Mouse (Mus musculus): Measurements from ENCODE around the gene Gm20715. TPM values are rescaled to one million over a fixed set of nuclear protein-coding genes. Genes with fewer than 3 reads are reported as not detected.
"Not testable (repeated sequence)": the region's sequence is repeated elsewhere in the genome, so short reads cannot be mapped to it uniquely, and the experiment has no call there.

Gm20715 gene
- polyA plus RNA-seq, 1 experiment from 2014 or later: not detected

DNA sequence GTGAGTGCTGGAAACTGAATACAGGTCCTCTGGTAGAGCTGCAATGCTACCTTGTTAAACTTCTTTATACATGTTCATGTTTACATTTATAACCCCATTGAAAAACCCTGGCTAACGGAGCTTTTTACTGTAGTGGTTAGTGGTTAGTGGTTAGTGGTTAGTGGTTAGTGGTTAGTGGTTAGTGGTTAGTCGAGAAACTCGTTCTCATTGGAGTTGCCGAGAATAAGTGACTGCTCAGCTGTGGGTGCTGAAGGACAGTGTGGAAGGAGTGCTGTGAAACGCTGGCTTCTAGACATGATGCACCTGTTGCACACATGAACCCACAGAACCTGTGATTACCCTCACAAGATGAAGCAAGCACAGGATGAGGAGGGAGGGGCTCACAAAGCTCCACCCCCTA is 37.7 kb downstream of the Gm20715 start:
- no peaks in the 10 kb centered on the region for H3K27me3 ChIP-seq (ENCODE audit: control insufficient read depth, insufficient read depth, low read length)
- H3K9me3 ChIP-seq (ENCODE audit: control insufficient read depth, low read length): no peaks in the 10 kb centered on the region
- no peaks in the 10 kb centered on the region for H3K36me3 ChIP-seq (ENCODE audit: control insufficient read depth, insufficient read depth, low read length)
- H3K9ac ChIP-seq (replicated peaks; ENCODE audit: low read length): no peak overlapping the region
- no peak overlapping the region for H3K4me2 ChIP-seq (ENCODE audit: low read length)
- ATAC-seq (ENCODE audit: low FRiP score, low TSS enrichment) (no peak), DNase-seq (no peak)
- WGBS: 89% methylated on average over 5 of the region's 5 CpGs
- H3K4me1 ChIP-seq (ENCODE audit: control insufficient read depth, insufficient read depth, low read length): no peaks in the 10 kb centered on the region
- H3K4me3 ChIP-seq (replicated peaks; ENCODE audit: low read depth, low read length): no peak overlapping the region
- H3K27ac ChIP-seq (replicated peaks; ENCODE audit: low read depth, low read length): no peak overlapping the region

DNA sequence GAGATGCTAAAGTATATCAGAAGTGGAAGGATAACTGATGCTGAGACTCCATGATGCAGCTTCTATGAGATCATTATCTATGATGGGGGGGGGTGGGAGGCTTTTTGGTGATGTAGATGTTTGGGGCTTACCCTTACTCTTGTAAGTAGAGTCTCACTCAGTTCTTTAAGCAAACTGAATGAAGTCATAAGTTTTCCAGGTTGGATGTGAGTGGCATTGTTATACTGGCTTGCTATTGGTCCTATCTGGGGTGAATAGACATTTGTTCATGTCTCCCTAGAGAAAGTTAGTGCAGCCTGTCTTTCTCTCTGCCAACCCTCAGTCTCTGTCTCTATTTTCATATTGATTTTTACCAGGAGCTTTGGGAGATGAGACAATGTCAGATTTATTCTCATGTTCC is 45.8 kb downstream of the Gm20715 start, which contains the start of gene Olfr1336:
Gene Olfr1336 (plus strand): TSS at position 301 of the 400 bp plus-strand sequence.
- no peak within 1 kb of the TSS for H3K4me3 ChIP-seq (replicated peaks; ENCODE audit: low read depth, low read length)
- H3K4me2 ChIP-seq (ENCODE audit: low read length): no peak within 1 kb of the TSS
- no peak within 1 kb of the TSS for H3K27ac ChIP-seq (replicated peaks; ENCODE audit: low read depth, low read length)
- DNase-seq: no peak
- H3K9me3 ChIP-seq (ENCODE audit: control insufficient read depth, low read length): no peaks in the 10 kb centered on the region
- H3K27me3 ChIP-seq (ENCODE audit: control insufficient read depth, insufficient read depth, low read length): no peaks in the 10 kb centered on the region
- no peaks in the 10 kb centered on the region for H3K36me3 ChIP-seq (ENCODE audit: control insufficient read depth, insufficient read depth, low read length)
- no peaks in the 10 kb centered on the region for H3K4me1 ChIP-seq (ENCODE audit: control insufficient read depth, insufficient read depth, low read length)
- no peak within 1 kb of the TSS for H3K9ac ChIP-seq (replicated peaks; ENCODE audit: low read length)
- ATAC-seq (ENCODE audit: low FRiP score, low TSS enrichment): no peak

DNA sequence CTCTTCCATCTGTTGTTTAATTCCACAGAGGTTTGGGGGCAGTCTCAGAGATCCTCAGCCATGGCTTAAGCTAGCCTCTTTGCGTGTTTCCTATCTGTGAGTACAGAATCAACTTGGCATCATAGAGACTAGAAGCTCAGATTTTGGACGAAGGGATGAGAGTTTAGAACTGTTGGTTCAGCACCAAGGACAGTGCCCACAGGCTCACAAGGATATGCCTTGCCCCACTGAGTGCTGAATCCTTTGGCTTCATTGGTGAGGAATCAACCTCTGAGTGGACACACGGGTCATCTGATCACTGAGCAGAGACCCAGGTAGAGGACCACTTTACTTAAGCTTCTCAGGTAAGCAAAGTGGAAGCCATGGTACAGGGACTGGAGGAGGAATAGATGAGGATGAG is 46.3 kb downstream of the Gm20715 start:
- ATAC-seq (ENCODE audit: low FRiP score, low TSS enrichment): no peak
- DNase-seq: no peak
- H3K4me3 ChIP-seq (replicated peaks; ENCODE audit: low read depth, low read length): no peak overlapping the region
- H3K36me3 ChIP-seq (ENCODE audit: control insufficient read depth, insufficient read depth, low read length): no peaks in the 10 kb centered on the region
- H3K27me3 ChIP-seq (ENCODE audit: control insufficient read depth, insufficient read depth, low read length): no peaks in the 10 kb centered on the region
- WGBS: 42% methylated on average over 3 of the region's 3 CpGs
- H3K9ac ChIP-seq (replicated peaks; ENCODE audit: low read length): no peak overlapping the region
- H3K9me3 ChIP-seq (ENCODE audit: control insufficient read depth, low read length): no peaks in the 10 kb centered on the region
- H3K4me1 ChIP-seq (ENCODE audit: control insufficient read depth, insufficient read depth, low read length): no peaks in the 10 kb centered on the region
- no peak overlapping the region for H3K4me2 ChIP-seq (ENCODE audit: low read length)
- no peak overlapping the region for H3K27ac ChIP-seq (replicated peaks; ENCODE audit: low read depth, low read length)

DNA sequence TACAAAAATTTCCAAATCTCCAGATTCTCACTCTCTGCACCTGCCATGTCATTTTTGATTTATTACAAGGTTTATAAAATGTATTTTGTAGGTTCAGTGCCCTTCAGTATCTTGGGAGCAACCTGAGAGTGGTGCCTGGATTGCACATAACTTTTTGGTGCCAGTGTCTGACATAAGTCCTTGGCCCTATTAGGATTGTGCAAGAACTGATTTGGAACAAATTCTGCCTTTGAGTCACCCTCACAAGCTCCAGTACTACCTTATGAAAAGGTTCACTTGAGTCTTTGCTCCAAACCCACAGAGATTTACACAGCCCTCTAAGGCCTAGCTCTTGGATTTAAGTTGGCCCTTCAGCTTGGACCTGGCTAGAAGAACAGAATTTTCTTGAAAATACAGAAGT is 56.9 kb downstream of the Gm20715 start, which contains the start of gene Olfr1346:
Gene Olfr1346 (plus strand): TSS at position 151 of the 400 bp plus-strand sequence.
- no peak within 1 kb of the TSS for H3K27ac ChIP-seq (replicated peaks; ENCODE audit: low read depth, low read length)
- H3K9ac ChIP-seq (replicated peaks; ENCODE audit: low read length): no peak within 1 kb of the TSS
- no peak for ATAC-seq (ENCODE audit: low FRiP score, low TSS enrichment)
- no peaks in the 10 kb centered on the region for H3K27me3 ChIP-seq (ENCODE audit: control insufficient read depth, insufficient read depth, low read length)
- no peaks in the 10 kb centered on the region for H3K9me3 ChIP-seq (ENCODE audit: control insufficient read depth, low read length)
- DNase-seq: no peak
- H3K4me2 ChIP-seq (ENCODE audit: low read length): no peak within 1 kb of the TSS
- H3K4me1 ChIP-seq (ENCODE audit: control insufficient read depth, insufficient read depth, low read length): no peaks in the 10 kb centered on the region
- no peaks in the 10 kb centered on the region for H3K36me3 ChIP-seq (ENCODE audit: control insufficient read depth, insufficient read depth, low read length)
- no peak within 1 kb of the TSS for H3K4me3 ChIP-seq (replicated peaks; ENCODE audit: low read depth, low read length)

DNA sequence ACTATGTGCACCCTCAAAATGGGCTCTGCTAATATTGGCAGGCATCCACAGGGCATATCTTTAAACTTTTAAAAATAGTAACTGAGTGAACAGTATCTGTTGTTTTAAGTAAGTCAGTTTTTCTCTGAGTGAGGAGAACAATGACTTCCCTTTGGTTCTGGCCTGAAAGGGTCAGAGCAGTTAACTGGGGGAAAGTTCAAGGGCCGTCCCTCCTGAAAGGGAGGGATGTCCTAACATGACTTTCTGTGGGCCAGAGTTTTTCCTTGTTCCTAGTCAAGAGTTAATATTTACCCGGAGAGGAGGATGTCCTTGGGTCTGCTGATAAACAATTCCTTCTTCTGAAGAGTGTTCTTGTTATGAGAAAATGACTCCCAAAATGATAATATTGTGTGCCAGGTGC is 67.6 kb downstream of the Gm20715 start:
- WGBS: 79% methylated on average over 2 of the region's 2 CpGs
- H3K27me3 ChIP-seq (ENCODE audit: control insufficient read depth, insufficient read depth, low read length): not testable (repeated sequence)

DNA sequence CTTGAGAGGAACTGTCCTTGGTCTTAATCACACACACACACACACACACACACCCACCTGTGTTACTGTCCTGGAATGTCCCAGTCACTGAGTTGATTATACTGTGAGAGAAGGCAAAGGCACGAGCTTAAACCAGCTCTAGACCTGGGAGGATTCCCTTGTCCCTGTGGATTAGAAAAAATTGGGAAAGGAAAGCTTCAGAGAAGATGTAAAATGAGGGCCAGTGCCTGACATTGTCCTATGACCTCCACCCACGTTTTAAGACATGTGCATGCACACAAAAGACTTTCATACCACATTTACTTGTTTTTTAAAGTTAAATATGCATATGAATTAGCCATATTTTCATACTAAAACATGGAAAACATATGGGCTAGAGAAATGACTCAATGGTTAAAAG is 76.8 kb downstream of the Gm20715 start, which contains the start of gene Olfr5:
Gene Olfr5 (minus strand): TSS at position 101 of the 400 bp plus-strand sequence.
- no peak within 1 kb of the TSS for H3K4me3 ChIP-seq (replicated peaks; ENCODE audit: low read depth, low read length)
- H3K4me2 ChIP-seq (ENCODE audit: low read length): no peak within 1 kb of the TSS
- no peaks in the 10 kb centered on the region for H3K9me3 ChIP-seq (ENCODE audit: control insufficient read depth, low read length)
- H3K4me1 ChIP-seq (ENCODE audit: control insufficient read depth, insufficient read depth, low read length): no peaks in the 10 kb centered on the region
- H3K27me3 ChIP-seq (ENCODE audit: control insufficient read depth, insufficient read depth, low read length): no peaks in the 10 kb centered on the region
- DNase-seq (no peak), ATAC-seq (ENCODE audit: low FRiP score, low TSS enrichment) (no peak)
- 27% methylated on average over 2 of the region's 2 CpGs for WGBS
- H3K36me3 ChIP-seq (ENCODE audit: control insufficient read depth, insufficient read depth, low read length): no peaks in the 10 kb centered on the region
- H3K9ac ChIP-seq (replicated peaks; ENCODE audit: low read length): no peak within 1 kb of the TSS
- H3K27ac ChIP-seq (replicated peaks; ENCODE audit: low read depth, low read length): no peak within 1 kb of the TSS

More for the DNA sequence above, 67.6 kb downstream of the Gm20715 start:
- not testable (repeated sequence) for H3K9ac ChIP-seq (replicated peaks; ENCODE audit: low read length); ATAC-seq (ENCODE audit: low FRiP score, low TSS enrichment); H3K4me1 ChIP-seq (ENCODE audit: control insufficient read depth, insufficient read depth, low read length); H3K9me3 ChIP-seq (ENCODE audit: control insufficient read depth, low read length); H3K27ac ChIP-seq (replicated peaks; ENCODE audit: low read depth, low read length); H3K36me3 ChIP-seq (ENCODE audit: control insufficient read depth, insufficient read depth, low read length); H3K4me2 ChIP-seq (ENCODE audit: low read length); DNase-seq; H3K4me3 ChIP-seq (replicated peaks; ENCODE audit: low read depth, low read length)

Other genes starting within 250 kb of the Gm20715 start
- gene Zfp444, start 238.1 kb upstream of the Gm20715 start, polyA plus RNA-seq (2014; fragmentation: Nextera tagmentation; extraction: Ambion mirVana): 82.8 and 94.7 TPM in 2 replicates
- gene Galp, start 213.2 kb upstream of the Gm20715 start, polyA plus RNA-seq (2014; fragmentation: Nextera tagmentation; extraction: Ambion mirVana): not detected in 2 replicates
- gene Zscan5b, start 188.0 kb upstream of the Gm20715 start, polyA plus RNA-seq (2014; fragmentation: Nextera tagmentation; extraction: Ambion mirVana): not detected in 2 replicates
- not detected in 2 replicates for gene Epp13, start 157.6 kb upstream of the Gm20715 start, polyA plus RNA-seq (2014; fragmentation: Nextera tagmentation; extraction: Ambion mirVana)
- gene Zfp667, start 123.7 kb upstream of the Gm20715 start, polyA plus RNA-seq (2014; fragmentation: Nextera tagmentation; extraction: Ambion mirVana): 13.9 and 15.7 TPM in 2 replicates
- gene Zfp583, start 79.0 kb upstream of the Gm20715 start, polyA plus RNA-seq (2014; fragmentation: Nextera tagmentation; extraction: Ambion mirVana): 12.7 and 13.4 TPM in 2 replicates
- 5.5 and 5.7 TPM in 2 replicates for gene Gm3854, start 66.5 kb upstream of the Gm20715 start, polyA plus RNA-seq (2014; fragmentation: Nextera tagmentation; extraction: Ambion mirVana)
- gene Zfp78, start 47.0 kb upstream of the Gm20715 start, polyA plus RNA-seq (2014; fragmentation: Nextera tagmentation; extraction: Ambion mirVana): 6.1 and 6.4 TPM in 2 replicates
- 14.6 and 17.7 TPM in 2 replicates for gene Zfp28, start 27.0 kb upstream of the Gm20715 start, polyA plus RNA-seq (2014; fragmentation: Nextera tagmentation; extraction: Ambion mirVana)
- gene Smim17, start 11.6 kb upstream of the Gm20715 start, polyA plus RNA-seq (2014; fragmentation: Nextera tagmentation; extraction: Ambion mirVana): 3.4 and 6.9 TPM in 2 replicates
- 0.20 and 0.23 TPM in 2 replicates for gene Olfr1344, start 28.4 kb downstream of the Gm20715 start, polyA plus RNA-seq (2014; fragmentation: Nextera tagmentation; extraction: Ambion mirVana)
- 0.04 TPM in 1 of 2 replicates, not detected in the other for gene Olfr1336, start 45.9 kb downstream of the Gm20715 start, polyA plus RNA-seq (2014; fragmentation: Nextera tagmentation; extraction: Ambion mirVana)
- not detected in 2 replicates for gene Olfr1346, start 56.8 kb downstream of the Gm20715 start, polyA plus RNA-seq (2014; fragmentation: Nextera tagmentation; extraction: Ambion mirVana)
- gene Olfr5, start 76.7 kb downstream of the Gm20715 start, polyA plus RNA-seq (2014; fragmentation: Nextera tagmentation; extraction: Ambion mirVana): not detected in 2 replicates
- not detected in 2 replicates for gene Olfr1347, start 89.5 kb downstream of the Gm20715 start, polyA plus RNA-seq (2014; fragmentation: Nextera tagmentation; extraction: Ambion mirVana)
- not detected in 2 replicates for gene Olfr1348, start 98.5 kb downstream of the Gm20715 start, polyA plus RNA-seq (2014; fragmentation: Nextera tagmentation; extraction: Ambion mirVana)
- not detected in 2 replicates for gene Olfr1349, start 112.7 kb downstream of the Gm20715 start, polyA plus RNA-seq (2014; fragmentation: Nextera tagmentation; extraction: Ambion mirVana)
- gene Olfr1350, start 154.6 kb downstream of the Gm20715 start, polyA plus RNA-seq (2014; fragmentation: Nextera tagmentation; extraction: Ambion mirVana): not detected in 2 replicates

Data from midbrain, embryonic 14.5 days (tissue).